Mouse (Mus musculus) brain, embryonic 14.5 days (tissue): ENCODE data around the gene Rpl26. TPM values are rescaled to one million over a fixed set of nuclear protein-coding genes. Genes with fewer than 3 reads are reported as not detected.

ENCODE experiments used
- DNase-seq: peaks from one replicate; pipeline ENCODE4 v3.0.0-alpha.2; 2011; ENCODE audit warnings: low read depth
- CTCF ChIP-seq: fragments of 200-500 bp; IDR thresholded peaks from 2 replicates; pipeline ENCODE4 v1.5.1; 2012; ENCODE audit warnings: inconsistent platforms, mild to moderate bottlenecking, moderate library complexity, borderline replicate concordance; ENCODE audit not compliant: insufficient read depth, insufficient read length; ENCODE audit errors: extremely low read depth
- POLR2A ChIP-seq: fragments of 200-500 bp; IDR thresholded peaks from 2 replicates; pipeline ENCODE4 v1.6.1; 2012; ENCODE audit warnings: mild to moderate bottlenecking, inconsistent platforms, borderline replicate concordance; ENCODE audit not compliant: poor library complexity, insufficient read depth, insufficient read length, severe bottlenecking; ENCODE audit errors: extremely low read depth
- polyA plus RNA-seq: library from polyadenylated mRNA; depleted of rRNA; stranded (reverse); fragments of >200 nt; gene quantifications from 2 replicates; pipeline ENCODE4 v1.2.3, GENCODE M21; 2012; rRNA removed

Gene Rpl26
- polyA plus RNA-seq, 1 experiment = 2,036 TPM

DNA sequence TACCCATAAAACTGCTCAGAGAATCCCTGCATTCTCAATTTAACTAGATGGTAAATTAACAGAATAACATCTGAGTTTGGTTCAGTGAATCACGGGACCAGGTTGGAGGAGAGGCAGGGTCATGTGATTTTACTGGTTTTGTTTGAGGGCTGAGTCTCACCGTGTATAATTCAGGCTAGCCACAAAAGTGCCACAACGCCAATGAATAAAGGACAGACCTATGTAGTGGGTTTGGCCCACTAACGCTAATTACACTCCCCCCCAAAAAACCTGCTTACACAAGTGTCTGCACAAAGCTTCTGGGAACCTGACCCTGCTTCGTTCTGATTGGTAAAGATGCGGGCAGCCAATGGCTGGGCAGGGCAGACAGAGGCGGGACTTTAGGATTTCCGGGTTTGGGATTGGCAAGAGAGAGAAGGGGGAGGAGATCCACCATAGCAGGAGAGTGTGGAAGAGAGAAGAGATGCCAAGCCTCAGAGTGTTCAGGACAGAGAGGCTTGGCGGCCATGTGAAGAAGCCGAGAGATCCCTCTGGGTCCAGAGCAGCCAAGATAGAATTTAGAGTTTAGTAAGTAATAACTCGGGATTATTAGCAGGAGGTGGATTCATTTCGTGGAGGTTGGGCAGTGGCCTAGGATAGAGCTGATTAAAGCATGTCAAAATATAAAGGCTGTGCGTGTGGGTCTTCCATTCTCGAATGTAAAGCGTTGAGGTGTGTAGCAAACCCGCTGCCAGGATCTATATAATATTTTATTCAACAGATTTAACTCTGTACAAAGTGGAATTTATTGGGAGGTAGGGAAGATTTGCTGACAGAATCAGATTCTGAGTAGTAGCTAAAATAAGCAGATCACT lies 38.3 kb downstream of the Rpl26 start:
- TF ChIP-seq CTCF = no peak
- TF ChIP-seq POLR2A = peak; percentile 66; the same call in 1 of the 2 replicates
- DNase-seq = peak; percentile 98

DNA sequence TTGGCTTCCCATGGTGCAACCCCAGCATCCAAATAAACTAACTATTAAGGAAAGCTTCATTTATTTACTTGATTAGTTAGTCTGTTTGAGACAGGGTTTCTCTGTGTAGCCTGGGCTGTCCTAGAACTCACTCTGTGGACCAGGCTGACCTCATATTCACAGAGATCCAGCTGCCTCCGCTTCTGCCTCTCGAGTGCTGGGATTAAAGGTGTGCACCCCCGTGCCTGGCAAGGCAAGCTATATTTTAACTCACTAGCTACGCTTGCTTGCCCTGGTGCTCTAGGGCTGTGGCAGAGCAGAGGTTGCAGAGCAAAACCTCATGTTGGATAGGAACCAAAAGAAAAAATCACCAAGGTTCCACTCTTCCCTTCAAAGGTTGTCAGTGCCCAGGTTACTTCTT lies 39.1 kb downstream of the Rpl26 start:
- no peak for DNase-seq
- TF ChIP-seq POLR2A = no peak
- TF ChIP-seq CTCF = no peak

DNA sequence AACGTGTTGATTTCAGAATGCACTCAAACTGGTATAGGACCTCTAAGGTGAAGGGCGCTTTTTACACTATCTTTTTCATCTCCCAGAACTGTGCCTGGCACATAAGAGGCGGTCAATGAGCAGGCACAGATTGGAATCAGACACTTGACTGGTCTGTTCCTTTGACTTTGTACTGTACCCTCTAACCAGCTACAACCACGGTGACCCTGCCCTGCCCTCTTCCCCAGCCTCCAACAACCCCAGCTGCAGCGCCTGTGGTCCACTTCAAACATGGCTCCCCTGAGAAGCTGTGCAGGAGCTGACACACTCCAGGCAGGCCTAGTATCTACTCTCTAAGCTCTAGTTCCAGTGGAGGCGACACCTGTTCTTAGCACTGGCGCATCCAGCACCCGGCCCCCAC lies 41.3 kb downstream of the Rpl26 start:
- DNase-seq = no peak
- TF ChIP-seq POLR2A = no peak
- TF ChIP-seq CTCF = no peak

DNA sequence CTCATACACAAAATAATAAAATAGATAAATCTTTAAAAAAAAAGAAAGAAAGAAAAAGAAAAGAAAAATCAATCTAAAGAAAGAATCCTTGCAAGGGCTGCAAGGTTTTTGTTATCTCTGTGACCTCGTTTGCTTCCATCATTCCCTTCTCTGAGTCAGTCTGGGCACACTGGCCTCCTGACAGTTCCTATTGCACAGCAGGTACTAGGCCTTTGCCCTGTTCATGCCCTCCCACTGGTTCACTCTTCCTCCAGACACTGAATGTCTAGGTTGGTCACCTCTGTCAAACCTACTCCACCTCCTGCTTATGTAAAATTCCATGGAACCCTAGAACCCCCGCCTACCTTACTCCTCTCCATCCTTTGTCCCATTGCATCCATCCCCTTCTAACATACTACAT lies 43.9 kb downstream of the Rpl26 start:
- TF ChIP-seq POLR2A (no peak), CTCF (no peak)
- DNase-seq = no peak

DNA sequence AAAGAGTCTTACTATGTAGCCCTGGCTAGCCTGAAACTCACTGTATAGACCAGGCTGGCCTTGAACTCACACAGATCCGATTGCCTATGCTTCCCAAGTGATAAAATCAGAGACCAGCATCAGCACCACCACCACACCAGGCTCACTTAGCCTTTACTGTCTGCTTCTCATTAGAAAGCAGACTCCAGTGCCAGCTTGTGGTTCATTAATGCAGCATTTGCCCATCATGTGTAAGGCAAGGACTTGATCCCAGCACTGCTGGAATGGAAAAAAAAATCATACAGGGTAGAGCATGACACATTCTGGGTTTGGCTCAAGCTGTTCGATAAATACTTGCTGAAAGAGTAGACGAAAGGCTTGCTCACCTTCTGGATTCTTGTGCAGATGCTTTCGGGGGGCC lies 44.6 kb downstream of the Rpl26 start:
- DNase-seq = no peak
- TF ChIP-seq POLR2A (no peak), CTCF (no peak)

DNA sequence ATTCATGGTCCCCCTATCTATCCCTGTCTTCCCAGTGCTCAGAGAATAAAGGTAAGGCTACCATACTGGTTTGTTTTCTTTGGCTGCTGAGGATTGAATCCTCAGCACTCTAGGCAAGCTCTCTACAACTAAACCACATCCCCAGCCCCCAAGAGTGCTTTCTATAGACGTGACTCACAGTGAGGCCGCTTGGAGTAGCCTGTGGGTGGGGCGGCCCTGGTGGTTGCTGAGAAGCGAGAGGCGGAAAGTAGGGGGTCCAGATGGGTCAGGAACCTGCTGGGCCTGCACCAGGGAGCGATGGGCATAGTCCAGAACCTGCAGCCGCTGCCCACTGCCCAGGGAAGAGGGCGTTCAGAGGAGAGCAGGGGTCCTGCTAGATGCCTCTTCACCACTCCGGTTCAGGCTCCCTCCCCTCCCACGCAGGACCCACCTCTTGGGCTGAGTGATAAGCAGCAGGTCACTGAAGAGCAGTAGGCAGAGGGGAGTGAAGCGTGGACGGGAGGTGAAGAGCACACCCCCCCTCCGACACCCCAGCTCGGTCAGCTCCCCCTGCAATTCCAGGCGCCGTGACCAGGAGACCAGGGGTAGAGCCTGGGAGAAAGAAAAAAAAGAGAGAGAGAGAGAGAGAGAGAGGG lies 45.5 kb downstream of the Rpl26 start:
- TF ChIP-seq CTCF = no peak
- no peak for TF ChIP-seq POLR2A

DNA sequence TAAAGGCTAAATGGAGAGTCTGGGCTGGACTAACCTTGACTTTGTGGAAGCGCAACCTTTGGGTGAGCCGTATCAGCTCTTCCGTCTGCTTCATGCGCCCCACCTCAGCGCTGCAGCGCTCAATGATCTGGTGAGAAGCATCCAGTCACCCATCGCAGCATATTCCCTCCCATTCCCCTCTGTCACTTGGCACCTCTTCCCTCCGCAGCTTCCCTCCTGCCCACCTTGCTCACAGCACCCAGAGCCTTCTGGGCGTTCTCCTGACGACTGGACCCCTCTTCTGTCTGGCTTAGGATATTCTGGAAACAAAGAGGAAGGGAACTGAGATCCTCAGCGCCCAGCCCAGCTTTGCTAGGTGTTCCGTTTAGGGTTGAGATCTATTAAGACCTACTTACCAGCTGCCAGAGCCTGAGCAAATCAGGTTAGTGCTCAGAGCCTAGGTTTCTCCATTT lies 46.2 kb downstream of the Rpl26 start:
- no peak; the same call in 1 of the 2 replicates for TF ChIP-seq POLR2A
- no peak for TF ChIP-seq CTCF
- peak; percentile 82 for DNase-seq

More for the DNA sequence above, 45.5 kb downstream of the Rpl26 start:
- no peak for DNase-seq

DNA sequence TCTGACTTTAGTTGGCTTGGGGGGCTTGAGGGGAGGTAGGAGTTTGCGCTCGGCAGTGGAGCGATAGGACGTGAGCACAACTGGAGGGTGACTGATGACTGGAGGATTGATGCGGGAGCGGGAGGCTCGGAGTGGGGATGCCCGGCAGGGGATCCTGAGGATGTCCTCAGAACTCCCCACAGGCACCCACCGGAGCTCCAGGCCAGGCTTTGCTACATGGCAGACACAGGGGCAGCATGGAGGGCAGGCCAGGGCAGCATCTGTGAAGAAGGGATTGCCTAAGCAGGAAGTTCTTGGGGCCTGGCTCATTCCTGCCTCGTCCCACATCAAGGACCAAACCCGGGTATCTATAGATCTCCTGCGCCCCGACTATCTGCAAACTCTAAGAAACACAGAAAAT lies 52.5 kb downstream of the Rpl26 start:
- no peak for DNase-seq
- no peak for TF ChIP-seq CTCF
- TF ChIP-seq POLR2A = no peak

DNA sequence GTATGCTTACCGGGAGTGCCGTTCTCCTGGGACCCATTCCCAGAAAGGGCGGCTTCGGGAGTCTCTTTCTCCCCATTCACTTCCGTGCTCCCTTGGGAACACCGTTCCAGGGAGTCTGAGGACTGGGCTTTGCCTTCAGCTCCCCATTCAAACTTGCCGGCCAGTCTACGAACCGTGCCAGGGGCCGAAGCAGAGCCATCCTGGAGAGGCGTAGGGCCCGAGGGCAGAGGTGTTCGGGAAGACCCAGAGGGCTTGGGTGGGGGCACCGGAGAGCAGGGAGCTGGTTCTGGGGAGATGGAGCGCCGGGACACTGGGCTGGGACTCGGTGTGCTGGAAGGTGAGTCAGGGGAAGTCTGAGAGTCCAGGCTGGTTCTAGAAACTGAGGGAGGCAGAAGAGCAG lies 53.0 kb downstream of the Rpl26 start:
- DNase-seq = no peak

DNA sequence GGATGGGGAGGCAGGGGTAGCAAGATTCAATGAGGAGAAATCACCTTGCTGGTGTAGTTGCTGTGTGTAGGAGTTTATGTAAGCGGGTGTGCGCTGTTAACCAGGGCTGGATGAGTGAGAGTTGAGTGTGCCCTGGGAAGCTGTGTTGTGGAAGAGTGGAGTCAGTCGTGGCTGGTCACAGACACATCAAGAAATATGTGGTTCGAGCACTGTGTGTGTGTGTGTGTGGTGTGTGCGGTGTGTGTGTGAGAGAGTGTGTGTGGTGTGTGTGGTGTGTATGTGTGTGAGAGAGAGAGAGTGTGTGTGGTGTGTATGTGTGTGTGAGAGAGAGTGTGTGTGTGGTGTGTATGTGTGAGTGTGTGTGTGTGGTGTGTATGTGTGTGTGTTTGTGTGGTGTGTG lies 54.1 kb downstream of the Rpl26 start:
- TF ChIP-seq POLR2A = no peak
- no peak for TF ChIP-seq CTCF
- DNase-seq = no peak

More for the DNA sequence above, 53.0 kb downstream of the Rpl26 start:
- TF ChIP-seq CTCF = no peak
- TF ChIP-seq POLR2A = no peak

DNA sequence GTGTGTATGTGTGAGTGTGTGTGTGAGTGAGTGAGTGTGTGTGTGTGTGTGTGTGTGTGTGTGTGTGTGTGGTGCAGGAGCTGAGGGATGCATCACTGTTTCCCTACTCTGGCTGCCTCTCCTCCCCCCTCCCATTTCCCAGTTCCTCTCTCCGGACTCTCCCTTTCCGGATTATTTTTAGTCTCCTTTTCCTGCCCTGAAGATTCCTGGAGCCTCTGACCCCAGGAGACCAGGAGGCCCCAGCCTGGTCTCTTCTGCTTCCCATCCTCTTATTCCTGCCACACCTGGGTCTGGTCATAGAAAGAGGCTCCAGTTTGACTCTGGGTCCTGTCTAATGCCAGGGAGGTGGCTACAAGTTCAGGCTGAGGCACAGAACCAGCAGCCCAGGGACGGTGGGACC lies 54.7 kb downstream of the Rpl26 start:
- DNase-seq = no peak
- TF ChIP-seq CTCF = no peak
- TF ChIP-seq POLR2A = no peak

Other genes starting within 250 kb of the Rpl26 start
- 141 and 189 TPM in 2 replicates for gene Myh10, start 210.0 kb upstream of the Rpl26 start, polyA plus RNA-seq
- gene Ndel1, start 29.7 kb upstream of the Rpl26 start, polyA plus RNA-seq = 62.4 and 74.0 TPM in 2 replicates
- 0.05 and 0.10 TPM in 2 replicates for gene Rnf222, start 13.0 kb upstream of the Rpl26 start, polyA plus RNA-seq
- 3.6 and 4.1 TPM in 2 replicates for gene Odf4, start 25.5 kb downstream of the Rpl26 start, polyA plus RNA-seq
- gene Arhgef15, start 55.9 kb downstream of the Rpl26 start, polyA plus RNA-seq = 38.6 and 40.1 TPM in 2 replicates
- gene Slc25a35, start 66.5 kb downstream of the Rpl26 start, polyA plus RNA-seq = 3.0 and 4.6 TPM in 2 replicates
- gene Rangrf, start 73.6 kb downstream of the Rpl26 start, polyA plus RNA-seq = 24.1 and 33.6 TPM in 2 replicates
- gene Pfas, start 106.9 kb downstream of the Rpl26 start, polyA plus RNA-seq = 25.8 and 27.6 TPM in 2 replicates
- 115 and 170 TPM in 2 replicates for gene Ctc1, start 114.3 kb downstream of the Rpl26 start, polyA plus RNA-seq
- 38.3 and 74.9 TPM in 2 replicates for gene Aurkb, start 144.1 kb downstream of the Rpl26 start, polyA plus RNA-seq
- gene Borcs6, start 158.1 kb downstream of the Rpl26 start, polyA plus RNA-seq = 19.6 and 22.1 TPM in 2 replicates
- gene Tmem107, start 169.2 kb downstream of the Rpl26 start, polyA plus RNA-seq = 25.6 and 35.1 TPM in 2 replicates
- 251 and 319 TPM in 2 replicates for gene Vamp2, start 186.9 kb downstream of the Rpl26 start, polyA plus RNA-seq
- gene Per1, start 193.6 kb downstream of the Rpl26 start, polyA plus RNA-seq = 12.2 and 16.3 TPM in 2 replicates
- 0.42 and 0.45 TPM in 2 replicates for gene Hes7, start 218.8 kb downstream of the Rpl26 start, polyA plus RNA-seq
- 0.33 and 0.47 TPM in 2 replicates for gene 9130213A22Rik, start 221.0 kb downstream of the Rpl26 start, polyA plus RNA-seq
- 2.8 and 3.5 TPM in 2 replicates for gene Aloxe3, start 224.3 kb downstream of the Rpl26 start, polyA plus RNA-seq